Mouse (Mus musculus) CD4-positive, CD25-positive, alpha-beta regulatory T cell, adult 2 months (primary cell): ENCODE results near the gene Tpm1.

Experiments
- DNase-seq: peaks from one replicate; pipeline ENCODE4 v3.0.0-alpha.2; 2012; ENCODE audit warnings: low read depth, low spot score

The Tpm1 gene

DNA sequence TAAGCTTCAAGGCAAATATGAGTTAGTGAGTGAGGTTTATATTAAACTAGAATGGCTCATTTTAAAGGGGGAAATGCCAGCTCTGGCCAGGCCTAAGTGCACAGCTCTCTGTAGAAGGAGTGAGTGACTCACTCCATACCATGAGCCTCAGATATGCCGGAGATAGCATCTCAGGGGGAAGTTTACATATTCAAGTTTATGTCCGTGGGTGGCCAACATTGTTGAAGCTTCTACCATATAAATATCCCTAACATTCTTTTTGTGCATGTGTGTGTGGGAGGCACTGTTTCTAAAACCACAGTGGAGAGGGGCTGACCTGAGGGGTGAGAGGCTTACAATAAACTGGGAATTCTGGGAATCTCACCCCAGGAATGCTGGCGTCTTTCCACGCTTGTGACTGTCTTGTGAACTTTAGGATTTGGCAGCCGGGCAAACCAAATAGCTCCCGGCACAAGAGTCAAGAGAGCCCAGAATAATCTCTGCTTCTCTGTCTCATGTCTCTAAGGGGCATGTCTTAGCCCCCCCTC lies 60.3 kb downstream of the Tpm1 start:
- peak; percentile 40 for DNase-seq

- no peak for DNase-seq
Observed at GRCm38 (mm10) chr9:66988198-66988887, 60.9 kb downstream of the Tpm1 start.

DNA sequence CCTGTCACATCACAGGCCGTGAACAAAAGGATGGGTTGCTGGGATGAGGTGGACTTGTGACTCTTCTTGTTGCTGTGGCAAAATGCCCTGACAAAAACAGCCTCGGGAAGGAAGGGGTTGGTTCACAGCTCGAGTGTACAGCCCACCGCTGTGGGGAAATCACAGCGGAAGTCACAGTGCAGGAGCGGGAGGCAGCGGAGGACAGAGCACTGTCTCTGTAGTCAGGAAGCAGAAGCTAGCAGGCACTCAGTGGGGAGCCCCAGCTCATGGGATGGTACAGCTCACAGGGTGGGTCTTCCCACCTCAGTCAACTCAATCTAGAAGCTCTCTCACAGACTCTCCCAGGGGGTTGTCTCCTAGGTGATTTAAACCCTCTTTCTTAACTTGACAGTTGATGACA lies 63.8 kb downstream of the Tpm1 start:
- DNase-seq = peak; percentile 47

- DNase-seq = no peak
Observed at GRCm38 (mm10) chr9:66982085-66982484, 67.1 kb downstream of the Tpm1 start.

DNA sequence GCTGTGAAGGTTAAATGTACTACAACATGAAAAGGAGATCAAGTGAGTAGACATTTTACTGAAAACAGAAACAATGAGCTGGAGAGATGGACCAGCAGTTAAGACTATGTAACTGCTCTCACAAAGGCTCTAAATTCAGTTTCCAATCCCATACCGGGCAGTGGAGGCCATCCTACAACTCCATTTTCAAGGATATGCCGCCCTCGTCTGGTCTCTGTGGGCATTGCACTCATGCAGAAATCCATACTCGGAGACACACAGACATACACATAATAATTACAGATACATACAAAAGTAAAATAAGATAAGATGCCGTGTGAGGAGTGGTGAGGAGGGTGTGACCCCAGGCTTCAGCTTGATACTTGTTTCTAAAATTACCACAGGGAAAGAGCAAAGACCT lies 68.7 kb downstream of the Tpm1 start:
- DNase-seq = peak; percentile 86

DNA sequence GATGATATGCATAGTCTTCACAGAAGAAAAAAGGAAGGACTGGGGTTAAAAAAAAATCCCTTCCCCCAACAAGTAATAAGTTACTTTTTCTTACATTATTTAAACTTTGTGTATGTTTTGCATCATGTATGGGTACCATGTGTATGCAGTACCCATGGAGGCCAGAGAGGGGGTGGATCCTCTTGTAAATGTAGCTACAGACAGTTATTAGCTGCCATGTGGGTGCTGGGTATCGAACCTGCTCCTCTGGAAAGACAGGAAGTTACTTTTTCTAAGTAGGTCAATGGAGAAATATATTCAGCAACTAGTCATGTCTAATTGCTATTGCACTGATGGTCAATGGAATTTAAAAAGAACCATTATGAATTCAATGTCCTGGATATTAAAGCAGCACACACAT lies 70.7 kb downstream of the Tpm1 start:
- peak; percentile 29 for DNase-seq

- DNase-seq = no peak
Observed at GRCm38 (mm10) chr9:66977982-66978381, 71.2 kb downstream of the Tpm1 start.

DNA sequence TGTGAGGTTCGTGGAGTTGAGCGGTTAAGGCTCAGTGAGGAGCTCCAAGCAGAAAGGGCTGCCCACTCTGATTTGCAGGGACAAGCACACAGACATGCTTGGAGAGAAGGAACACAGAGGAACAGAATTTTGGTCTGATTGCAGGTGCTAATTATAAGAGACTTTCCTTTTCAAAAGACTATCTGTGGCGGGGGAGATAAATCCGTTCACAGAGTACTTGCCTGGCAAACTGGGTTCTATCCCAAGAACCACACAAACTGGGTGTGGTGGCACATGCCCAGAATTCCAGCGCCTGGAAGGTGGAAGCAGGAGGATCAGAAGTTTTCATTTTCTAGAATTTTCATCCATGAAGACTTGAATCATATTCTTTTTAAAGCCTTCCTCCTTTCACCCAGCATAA lies 72.1 kb downstream of the Tpm1 start:
- DNase-seq = no peak

DNA sequence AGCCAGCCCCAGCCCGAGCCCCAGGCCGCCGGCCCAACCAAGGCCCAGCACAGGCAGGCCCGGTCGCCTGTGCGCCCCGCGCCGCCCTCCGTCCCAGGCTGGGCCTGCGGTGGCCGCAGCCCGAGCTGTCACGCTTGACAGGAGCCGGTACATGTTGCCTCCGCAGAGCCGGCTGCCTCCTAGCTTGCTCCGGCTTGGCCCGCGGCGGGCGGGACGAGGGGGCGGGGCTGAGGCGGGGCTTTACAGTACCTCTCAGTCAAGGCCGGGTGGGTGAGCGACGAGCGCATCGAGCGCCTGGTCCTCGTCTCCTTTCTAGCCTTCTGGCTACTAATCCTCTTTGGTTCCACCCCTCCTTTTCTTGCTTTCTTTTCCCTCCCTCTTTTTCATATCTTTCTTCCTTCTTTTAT lies 74.0 kb downstream of the Tpm1 start, which contains the start of gene Lactb:
Lactb (minus strand) TSS at position 246 of the 407 bp plus-strand sequence.
- peak; percentile 94 for DNase-seq

- peak; percentile 88 for DNase-seq
Observed at GRCm38 (mm10) chr9:66974721-66975225, 74.4 kb downstream of the Tpm1 start.
